Mouse (Mus musculus) liver, embryonic 14.5 days (tissue): ENCODE data around the gene Ppfibp2. TPM values are rescaled to one million over a fixed set of nuclear protein-coding genes. Genes with fewer than 3 reads are reported as not detected.

Experiments
- ATAC-seq: fragments of 200-750 bp; cut with Nextera tagmentation; 2 replicates; pipeline ENCODE4 v1.8.0; 2017; ENCODE audit warnings: moderate number of reproducible peaks, mild to moderate bottlenecking, moderate library complexity; ENCODE audit not compliant: insufficient read depth
- DNase-seq, 3 experiments: peaks; one replicate each; pipeline ENCODE4 v3.0.0-alpha.2; 2012 to 2013; ENCODE audit warnings: low read depth in 3 of 3, low spot score in 3 of 3
- H3K27ac ChIP-seq: fragments of 300-500 bp; sonication (generic); 2 replicates; pipeline ENCODE4 v1.5.1; 2014; ENCODE audit warnings: moderate library complexity, mild to moderate bottlenecking, control low read depth, inconsistent platforms
- H3K27me3 ChIP-seq: fragments of 300-500 bp; sonication (generic); 2 replicates; pipeline ENCODE4 v1.6.1; 2014; ENCODE audit warnings: mild to moderate bottlenecking, low read length, moderate library complexity; ENCODE audit not compliant: control insufficient read depth, insufficient read depth
- H3K36me3 ChIP-seq: fragments of 300-500 bp; sonication (generic); replicated peaks from 2 replicates; pipeline ENCODE4 v1.6.1; 2014; ENCODE audit warnings: low read depth; ENCODE audit not compliant: control insufficient read depth, insufficient read depth
- H3K4me1 ChIP-seq, 2 experiments: fragments of 200-500 bp in 1 of 2; fragments of 300-500 bp in 1 of 2; sonication (generic) in 1 of 2; replicated peaks; 2 replicates each; pipeline ENCODE4 v1.6.1; 2012 to 2014; ENCODE audit warnings: antibody characterized with exemption in 1 of 2, inconsistent platforms in 1 of 2, low read length in 1 of 2; ENCODE audit not compliant: control insufficient read depth in 2 of 2, insufficient read depth in 2 of 2
- H3K4me2 ChIP-seq: fragments of 300-500 bp; sonication (generic); 2 replicates; pipeline ENCODE4 v1.6.1; 2014; ENCODE audit warnings: low read depth, mild to moderate bottlenecking, control low read depth, moderate library complexity
- H3K4me3 ChIP-seq, 2 experiments: fragments of 200-500 bp in 1 of 2; fragments of 300-500 bp in 1 of 2; sonication (generic) in 1 of 2; 2 replicates each; pipeline ENCODE4 v1.5.1; 2012 to 2014; ENCODE audit warnings: low read depth in 2 of 2, low read length in 2 of 2, mild to moderate bottlenecking in 2 of 2, control low read depth in 1 of 2, inconsistent platforms in 1 of 2, moderate library complexity in 1 of 2; ENCODE audit not compliant: insufficient read depth in 1 of 2
- H3K9ac ChIP-seq: fragments of 300-500 bp; sonication (generic); replicated peaks from 2 replicates; pipeline ENCODE4 v1.6.1; 2014; ENCODE audit warnings: mild to moderate bottlenecking, control low read depth, moderate library complexity
- H3K9me3 ChIP-seq: fragments of 300-500 bp; sonication (generic); 2 replicates; pipeline ENCODE4 v1.6.1; 2016; ENCODE audit warnings: low read length, mixed read lengths; ENCODE audit not compliant: control insufficient read depth
- CTCF ChIP-seq: IDR thresholded peaks from 2 replicates; pipeline ENCODE4 v1.5.1; 2016; ENCODE audit warnings: antibody characterized with exemption, low read depth, control low read depth
- EP300 ChIP-seq: IDR thresholded peaks from 2 replicates; pipeline ENCODE4 v1.6.1; 2016; ENCODE audit warnings: antibody characterized with exemption, low read depth
- WGBS: fragments of 180-500 bp; shearing (Covaris S2); extraction: QIAGEN DNeasy Blood & Tissue Kit; methylation state at CpG from one replicate; pipeline ENCODE4 v1.1.7; 2014; ENCODE audit not compliant: insufficient replicate concordance; 5-methylcytosine and 5-hydroxymethylcytosine counted together
- polyA plus RNA-seq, 2 experiments: library from polyadenylated mRNA; depleted of rRNA in 1 of 2; stranded (reverse) in 1 of 2; unstranded in 1 of 2; fragments of >200 nt; fragmentation: Nextera tagmentation in 1 of 2; extraction: Ambion mirVana in 1 of 2; gene quantifications; 2 replicates each; pipeline versions ENCODE4 v1.2.1 to v1.2.3; 2012 to 2014

Ppfibp2 gene
- polyA plus RNA-seq, 2 experiments: 2.5 to 3.1 TPM

GRCm38 (mm10) chr7:107595426-107595825, 419 bp downstream of the Ppfibp2 start:
- Histone ChIP-seq H3K36me3 (no peaks in the 10 kb centered on the region), H3K9me3 (no peaks in the 10 kb centered on the region), H3K27ac (no peak overlapping the region), H3K9ac (no peak overlapping the region), H3K4me3 (peak overlapping the region; percentile 50 to 76), H3K27me3 (no peaks in the 10 kb centered on the region), H3K4me2 (peak overlapping the region; percentile 74), H3K4me1 (peaks cover 0 to 8% of the 10 kb centered on the region in 2 experiments; a peak in 2 of 4 replicates)
- no peak for ATAC-seq
- 20% methylated on average over 13 of the region's 13 CpGs for WGBS
- DNase-seq: no peak
- no peak for TF ChIP-seq EP300
- no peak for TF ChIP-seq CTCF

GRCm38 (mm10) chr7:107596753-107597152, 1.7 kb downstream of the Ppfibp2 start:
- Histone ChIP-seq H3K27me3 (no peaks in the 10 kb centered on the region), H3K9me3 (no peaks in the 10 kb centered on the region), H3K27ac (no peak overlapping the region), H3K4me1 (peaks cover 0 to 8% of the 10 kb centered on the region in 2 experiments; a peak in 2 of 4 replicates), H3K4me3 (no peak overlapping the region), H3K36me3 (no peaks in the 10 kb centered on the region), H3K9ac (no peak overlapping the region), H3K4me2 (peak overlapping the region; percentile 26)
- ATAC-seq (no peak), DNase-seq (peak in 1 of 3 experiments; percentile 18)
- no peak for TF ChIP-seq EP300
- TF ChIP-seq CTCF: no peak

GRCm38 (mm10) chr7:107597956-107598355, 2.9 kb downstream of the Ppfibp2 start:
- no peak for ATAC-seq
- WGBS: 56% methylated on average over 3 of the region's 3 CpGs
- Histone ChIP-seq H3K27me3 (no peaks in the 10 kb centered on the region), H3K9ac (no peak overlapping the region), H3K36me3 (no peaks in the 10 kb centered on the region), H3K27ac (no peak overlapping the region), H3K4me2 (no peak overlapping the region), H3K9me3 (no peaks in the 10 kb centered on the region), H3K4me3 (no peak overlapping the region), H3K4me1 (peaks cover 0 to 8% of the 10 kb centered on the region in 2 experiments; a peak in 2 of 4 replicates)
- TF ChIP-seq EP300 (no peak), CTCF (no peak)
- no peak for DNase-seq

GRCm38 (mm10) chr7:107600651-107601050, 5.6 kb downstream of the Ppfibp2 start:
- 49% methylated on average over 5 of the region's 5 CpGs for WGBS
- no peaks in the 10 kb centered on the region for H3K9me3 ChIP-seq
- H3K27ac ChIP-seq: no peak overlapping the region
- H3K4me3 ChIP-seq: no peak overlapping the region
- TF ChIP-seq CTCF (no peak), EP300 (no peak)
- H3K9ac ChIP-seq: no peak overlapping the region
- peaks cover 0 to 4% of the 10 kb centered on the region in 2 experiments; a peak in 2 of 4 replicates for H3K4me1 ChIP-seq
- no peaks in the 10 kb centered on the region for H3K27me3 ChIP-seq
- DNase-seq (no peak), ATAC-seq (no peak)
- no peaks in the 10 kb centered on the region for H3K36me3 ChIP-seq
- no peak overlapping the region for H3K4me2 ChIP-seq

- Histone ChIP-seq H3K4me3 (no peak overlapping the region), H3K9ac (no peak overlapping the region), H3K36me3 (no peaks in the 10 kb centered on the region), H3K27me3 (no peaks in the 10 kb centered on the region), H3K9me3 (no peaks in the 10 kb centered on the region), H3K4me2 (no peak overlapping the region), H3K27ac (no peak overlapping the region), H3K4me1 (peaks cover 0 to 2% of the 10 kb centered on the region in 2 experiments; a peak in 2 of 4 replicates)
- TF ChIP-seq CTCF (no peak), EP300 (no peak)
- WGBS: 58% methylated on average over 4 of the region's 4 CpGs
- DNase-seq: no peak
- no peak for ATAC-seq
Observed at GRCm38 (mm10) chr7:107602505-107602904, 7.5 kb downstream of the Ppfibp2 start.
